Mouse (Mus musculus): Measurements from ENCODE around the gene Foxp1.

Foxp1 gene

GRCm38 (mm10) chr6:99047322-99047721 is 475.2 kb downstream of the Foxp1 start:
- DNase-seq (ENCODE audit: low spot score): no peak

DNA sequence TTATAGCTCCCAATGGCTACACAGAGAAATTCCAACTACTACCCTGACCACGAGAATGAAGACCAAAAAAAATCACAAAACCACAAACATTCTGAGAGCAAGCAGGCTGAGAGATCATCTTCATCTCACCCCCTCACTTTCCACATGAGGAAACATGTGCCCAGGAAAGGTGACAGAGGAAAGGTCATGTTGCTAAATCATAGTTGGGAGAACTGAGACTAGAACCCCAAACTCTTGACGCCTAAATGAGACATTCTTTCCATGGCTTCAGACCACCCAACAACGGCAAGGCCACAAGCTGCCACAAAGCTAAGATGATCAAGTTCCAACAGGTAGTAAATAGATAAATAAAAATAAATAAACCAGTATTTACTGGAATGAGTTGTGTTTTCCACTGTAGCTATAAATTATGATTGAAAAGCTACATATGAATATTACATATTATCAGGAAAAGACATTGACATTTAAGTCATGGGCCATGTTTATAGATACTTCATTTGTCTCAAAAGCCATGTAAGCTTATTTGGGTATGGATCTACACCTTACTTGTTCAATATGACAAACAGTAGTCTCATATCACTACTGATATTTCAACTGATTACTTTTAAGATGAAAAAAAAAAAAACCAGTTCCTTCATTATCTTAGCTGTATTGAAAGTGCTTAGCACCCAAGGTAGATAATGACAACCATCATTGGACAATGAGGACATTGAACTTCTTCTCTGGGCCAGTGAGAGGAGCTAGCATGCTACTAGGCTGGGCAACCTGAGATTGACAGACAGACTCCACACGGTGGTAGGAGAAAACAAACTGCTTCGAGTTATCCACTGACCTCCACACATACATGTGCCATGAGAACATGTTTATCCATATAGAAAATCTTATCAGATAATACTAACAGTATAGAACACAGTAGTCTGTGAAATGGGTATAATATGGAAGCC is 476.4 kb downstream of the Foxp1 start:
- DNase-seq (ENCODE audit: low spot score): no peak

DNA sequence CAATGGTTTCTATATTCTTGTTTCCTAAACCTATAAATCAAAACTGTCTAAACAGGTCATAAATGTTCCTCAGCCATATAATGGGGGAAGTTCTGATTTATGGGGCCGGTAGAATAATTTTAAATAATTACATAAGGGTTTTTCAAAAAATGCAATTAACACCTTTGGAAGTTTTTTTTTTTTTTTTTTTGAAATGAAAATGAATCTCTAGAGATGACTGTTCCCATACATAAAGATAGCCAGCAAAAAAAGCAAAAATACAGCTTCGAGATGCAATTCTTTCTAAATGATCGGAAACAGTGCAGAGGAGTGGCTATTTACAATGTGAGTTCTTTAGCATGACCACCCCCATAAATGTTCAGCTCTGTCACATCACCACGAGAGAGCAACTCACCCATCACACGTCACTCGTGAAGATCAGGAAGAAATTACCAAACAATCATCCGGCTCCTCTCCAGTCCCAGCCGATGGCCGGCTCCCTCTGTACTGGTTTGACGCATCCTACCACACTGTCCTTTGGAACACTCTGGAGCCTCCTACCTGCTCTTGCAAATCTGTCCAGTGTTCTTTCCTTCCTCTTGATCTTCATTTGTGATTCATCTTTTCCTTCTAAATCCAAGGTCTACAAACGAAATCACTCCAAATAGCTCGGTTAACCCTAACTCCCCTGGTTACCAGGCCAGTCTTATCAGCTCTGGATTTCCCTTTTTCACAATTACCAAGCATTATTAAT is 478.4 kb downstream of the Foxp1 start:
- DNase-seq (ENCODE audit: low spot score): no peak

- DNase-seq (ENCODE audit: low spot score): no peak
Observed at GRCm38 (mm10) chr6:99043226-99043625, 479.3 kb downstream of the Foxp1 start.

- DNase-seq (ENCODE audit: low spot score): no peak
Observed at GRCm38 (mm10) chr6:99042175-99042954, 480.2 kb downstream of the Foxp1 start.

DNA sequence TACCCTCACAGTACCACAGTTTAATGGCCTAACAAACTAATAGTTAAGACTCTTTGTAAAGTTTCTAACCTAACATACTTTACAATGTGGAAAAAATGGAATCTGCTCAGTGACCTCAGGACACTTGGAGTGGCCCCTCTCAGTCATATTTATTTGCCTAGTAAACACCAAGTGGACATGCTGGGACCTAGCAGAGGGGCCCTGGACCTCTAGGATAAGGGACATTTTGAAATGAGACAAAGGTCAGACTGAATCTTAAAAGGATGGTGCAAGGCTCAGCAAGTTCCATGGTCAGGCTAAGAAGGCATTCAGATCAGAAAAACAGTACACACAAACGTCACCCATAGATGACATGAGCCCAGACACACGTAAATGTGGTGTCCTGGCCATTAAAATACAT is 483.5 kb downstream of the Foxp1 start:
- DNase-seq (ENCODE audit: low spot score): no peak

GRCm38 (mm10) chr6:99035459-99036375 is 486.8 kb downstream of the Foxp1 start:
- DNase-seq (ENCODE audit: low spot score): no peak

DNA sequence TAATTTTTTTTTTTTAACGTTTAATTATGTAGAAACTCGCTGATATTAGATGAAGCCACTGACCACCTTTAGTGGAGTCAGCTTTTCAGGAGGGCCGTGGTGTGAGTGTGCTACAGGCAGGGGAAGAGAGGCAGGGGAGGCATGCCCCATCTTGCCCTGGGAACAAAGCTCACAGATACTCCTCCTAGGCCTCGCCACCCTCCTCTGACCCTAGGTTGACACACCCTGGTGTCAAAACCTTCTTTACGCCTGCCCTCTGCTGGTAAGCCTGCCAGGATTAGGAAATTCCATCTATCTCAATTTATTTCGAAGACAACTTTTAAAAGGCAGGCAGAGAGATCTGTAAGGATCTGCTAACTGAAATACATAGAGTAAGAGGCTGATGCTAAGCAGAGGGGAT is 489.5 kb downstream of the Foxp1 start:
- DNase-seq (ENCODE audit: low spot score): peak; percentile 76

- peak; percentile 35 for DNase-seq (ENCODE audit: low spot score)
Observed at GRCm38 (mm10) chr6:99031321-99031903, 491.1 kb downstream of the Foxp1 start.

DNA sequence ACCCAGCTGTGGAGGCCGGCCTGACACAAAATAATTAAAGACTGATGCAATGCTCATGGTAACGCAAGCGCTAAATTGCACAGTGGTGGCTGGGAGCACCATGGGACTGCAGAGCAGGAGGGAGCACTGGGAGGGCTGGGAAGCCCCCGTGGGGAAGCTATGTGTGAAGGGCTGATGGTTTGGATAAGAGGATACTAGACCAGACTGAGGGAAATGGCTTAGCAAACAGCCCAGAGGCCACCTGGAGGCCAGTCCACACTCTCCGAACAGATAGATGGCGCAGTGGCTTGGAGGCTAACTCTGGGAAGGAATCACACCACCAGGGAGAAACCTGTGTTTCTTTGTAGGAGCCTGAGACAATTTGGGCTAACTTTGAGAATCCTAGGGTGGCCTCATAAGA is 492.3 kb downstream of the Foxp1 start:
- DNase-seq (ENCODE audit: low spot score): peak; percentile 72

DNA sequence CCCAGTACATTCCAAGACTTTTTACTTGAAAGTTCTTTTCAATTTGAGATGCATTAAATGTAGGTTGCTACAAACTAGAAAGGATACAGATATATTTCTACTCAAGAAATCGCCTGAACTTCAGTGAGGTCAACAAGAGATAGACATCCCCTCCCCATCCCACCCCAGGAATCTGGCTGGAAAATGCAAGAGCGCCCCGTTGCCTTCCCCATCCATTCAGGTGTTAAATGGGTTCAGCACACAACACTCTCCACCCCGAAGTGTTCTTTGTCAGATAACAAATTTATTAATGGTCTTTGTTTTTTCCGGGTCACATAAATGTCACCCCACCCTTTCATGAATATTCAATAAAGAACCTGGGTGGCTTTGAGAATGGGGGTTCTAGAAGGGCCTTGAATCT is 493.1 kb downstream of the Foxp1 start:
- DNase-seq (ENCODE audit: low spot score): peak; percentile 28

- no peak for DNase-seq (ENCODE audit: low spot score)
Observed at GRCm38 (mm10) chr6:99028989-99029305, 493.6 kb downstream of the Foxp1 start.

DNA sequence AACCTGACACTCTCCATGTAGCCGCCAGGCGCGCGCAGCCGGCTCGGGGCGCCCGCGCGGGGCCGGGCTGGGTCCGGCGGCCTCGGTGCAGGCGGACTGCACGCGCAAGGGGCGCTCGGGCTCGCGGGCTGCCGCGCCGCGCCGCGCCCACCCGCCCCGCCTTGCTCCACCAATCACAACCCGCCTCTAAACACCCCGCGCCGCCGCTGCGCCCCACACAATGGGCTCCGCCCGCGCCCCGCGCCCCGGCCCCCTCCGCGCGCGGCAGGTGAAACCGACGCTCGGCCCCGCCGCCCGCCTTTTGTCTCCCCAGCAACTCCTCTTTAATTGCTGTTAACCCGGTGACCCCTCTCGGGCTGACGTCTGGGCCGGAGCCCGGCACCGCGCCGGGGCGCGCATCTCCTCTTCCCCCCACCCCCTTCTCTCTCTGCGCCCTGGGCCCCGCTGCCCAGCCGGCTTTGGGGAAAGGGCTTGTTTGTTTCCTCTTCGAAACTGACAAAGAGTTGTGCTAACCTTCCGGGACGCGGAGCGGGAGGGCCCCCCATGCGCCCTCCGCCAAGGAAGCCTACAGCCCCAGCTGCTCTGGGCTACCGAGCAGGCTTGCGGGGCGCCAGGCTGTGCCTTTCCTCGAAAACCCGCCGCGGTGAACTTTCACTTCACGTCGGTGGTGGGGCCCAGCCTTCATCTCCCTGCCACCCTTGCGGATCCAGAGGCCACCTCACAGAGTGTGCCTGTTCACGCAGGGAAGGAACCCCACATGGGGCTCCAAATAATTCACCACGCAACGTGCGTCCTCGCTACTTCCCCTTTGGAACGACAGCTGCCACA is 494.1 kb downstream of the Foxp1 start:
- DNase-seq (ENCODE audit: low spot score): peak; percentile 88

- no peak for DNase-seq (ENCODE audit: low spot score)
Observed at GRCm38 (mm10) chr6:99027542-99028160, 494.9 kb downstream of the Foxp1 start.

GRCm38 (mm10) chr6:99026635-99027541 is 495.6 kb downstream of the Foxp1 start:
- DNase-seq (ENCODE audit: low spot score): peak; percentile 58

DNA sequence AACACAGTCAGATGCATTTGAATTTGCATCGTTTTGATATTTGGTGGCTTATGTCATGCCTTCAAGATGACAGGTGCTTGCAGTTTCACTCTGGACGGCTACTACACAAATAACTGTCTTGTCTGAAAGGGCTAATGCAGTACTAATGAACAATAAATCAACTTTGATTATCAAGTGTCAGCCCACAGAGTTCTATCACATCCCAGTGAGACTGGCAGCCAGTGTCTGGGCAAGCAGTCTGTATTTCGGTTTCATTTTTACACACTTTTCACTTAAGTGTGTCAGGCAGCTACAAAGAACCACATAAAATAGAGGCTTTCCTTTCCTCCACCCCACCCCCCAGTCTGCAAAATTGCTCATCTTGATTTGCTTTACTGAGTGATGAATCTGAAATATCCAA is 496.5 kb downstream of the Foxp1 start:
- DNase-seq (ENCODE audit: low spot score): no peak

- peak; percentile 36 for DNase-seq (ENCODE audit: low spot score)
Observed at GRCm38 (mm10) chr6:99024588-99024987, 497.9 kb downstream of the Foxp1 start.

DNA sequence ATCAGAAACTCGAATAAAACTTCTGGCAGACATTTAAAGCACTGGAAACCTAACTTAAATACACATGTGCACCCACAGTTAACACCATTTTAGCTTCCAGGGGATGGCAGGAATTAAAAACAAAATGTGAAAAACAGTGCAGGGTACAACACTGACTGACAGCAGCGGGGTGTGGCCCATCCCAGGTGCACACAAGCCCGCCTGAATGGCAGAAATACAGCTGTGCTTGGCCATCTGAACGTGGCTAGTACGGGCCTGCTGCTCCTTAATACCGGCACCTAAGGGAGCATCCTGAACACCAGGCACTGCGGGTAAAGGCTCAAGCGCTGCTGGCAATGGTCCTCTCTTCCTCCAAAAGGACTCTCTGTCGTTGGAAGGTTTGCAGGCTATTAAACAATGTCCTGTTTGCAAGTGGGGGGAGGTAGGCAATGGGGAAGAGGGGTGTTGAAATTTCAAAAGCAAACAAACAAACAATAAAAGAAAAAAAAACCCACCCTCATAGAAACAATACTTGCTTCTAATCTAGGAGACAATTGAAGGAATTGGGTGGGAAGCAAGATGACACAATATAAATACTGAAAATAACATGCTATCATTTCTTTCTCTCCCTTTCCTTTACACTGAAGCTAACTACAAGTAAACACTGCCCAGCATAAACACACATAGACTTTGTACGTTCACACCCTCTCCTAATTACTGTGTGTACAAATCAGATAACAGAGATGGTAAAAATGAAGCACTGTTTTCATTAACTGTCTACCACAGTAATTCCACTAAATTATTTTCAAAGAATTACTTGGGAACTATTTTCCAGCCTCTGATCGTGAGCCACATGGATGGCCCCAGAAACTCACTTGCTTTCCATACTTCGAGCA is 501.7 kb downstream of the Foxp1 start:
- no peak for DNase-seq (ENCODE audit: low spot score)

All from embryo, embryonic 10.5 days (tissue).